Mouse (Mus musculus): Measurements from ENCODE around the gene Ihh. TPM values are rescaled to one million over a fixed set of nuclear protein-coding genes. Genes with fewer than 3 reads are reported as not detected.

Gene Ihh
- polyA plus RNA-seq, 1 experiment from 2014 or later, result not detected

DNA sequence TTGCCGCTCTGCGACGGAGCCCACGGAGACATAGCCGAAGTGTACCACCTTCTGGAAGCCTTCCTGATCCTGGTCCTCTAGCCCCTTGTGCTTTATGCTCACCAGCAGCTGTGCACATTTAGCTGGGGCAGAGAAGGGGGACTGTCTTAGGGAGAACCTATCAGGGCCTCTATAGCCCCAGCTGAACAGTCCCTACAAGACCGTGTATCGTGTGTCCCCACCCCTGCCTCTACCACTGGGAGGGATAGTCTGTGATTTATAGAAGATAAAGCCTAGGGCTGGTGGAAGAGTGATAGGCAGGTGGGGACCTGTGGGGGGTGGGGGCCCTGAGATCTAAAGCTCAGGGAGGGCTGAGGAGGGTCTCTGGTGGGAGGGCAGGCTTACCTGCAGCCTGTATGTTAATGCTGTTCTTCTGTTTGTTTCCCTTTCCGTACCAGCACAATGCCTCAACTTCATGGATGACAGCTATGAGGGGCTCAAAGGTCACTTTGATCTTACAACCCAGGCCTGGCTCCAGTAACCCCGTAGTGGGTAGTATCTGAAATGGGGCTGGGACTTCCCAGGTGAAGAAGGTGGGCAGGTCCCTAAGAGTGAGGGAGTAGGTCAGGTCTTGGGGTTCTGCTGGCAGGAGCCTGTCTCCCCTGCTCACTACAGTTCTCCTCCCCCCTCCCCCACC is 23.7 kb downstream of the Ihh start:
- WGBS, result 76% methylated on average over 9 of the region's 9 CpGs
- no peak overlapping the region for H3K9ac ChIP-seq (ENCODE audit: low read length)
- no peak overlapping the region for H3K4me2 ChIP-seq (ENCODE audit: low read depth)
- H3K27ac ChIP-seq (ENCODE audit: low read depth, low read length), result no peak overlapping the region
- ATAC-seq (ENCODE audit: insufficient read depth, low FRiP score, low TSS enrichment) (no peak), DNase-seq (ENCODE audit: low spot score) (no peak)
- no peaks in the 10 kb centered on the region for H3K36me3 ChIP-seq (ENCODE audit: control insufficient read depth, insufficient read depth, low read length)
- no peak overlapping the region for H3K4me3 ChIP-seq (ENCODE audit: low read depth, low read length)
- no peaks in the 10 kb centered on the region for H3K9me3 ChIP-seq (ENCODE audit: control insufficient read depth, low read length)
- no peaks in the 10 kb centered on the region; the same call in 1 of the 2 replicates for H3K27me3 ChIP-seq (ENCODE audit: control insufficient read depth, insufficient read depth, low read length)
- no peaks in the 10 kb centered on the region for H3K4me1 ChIP-seq (ENCODE audit: control insufficient read depth, insufficient read depth, low read length)

DNA sequence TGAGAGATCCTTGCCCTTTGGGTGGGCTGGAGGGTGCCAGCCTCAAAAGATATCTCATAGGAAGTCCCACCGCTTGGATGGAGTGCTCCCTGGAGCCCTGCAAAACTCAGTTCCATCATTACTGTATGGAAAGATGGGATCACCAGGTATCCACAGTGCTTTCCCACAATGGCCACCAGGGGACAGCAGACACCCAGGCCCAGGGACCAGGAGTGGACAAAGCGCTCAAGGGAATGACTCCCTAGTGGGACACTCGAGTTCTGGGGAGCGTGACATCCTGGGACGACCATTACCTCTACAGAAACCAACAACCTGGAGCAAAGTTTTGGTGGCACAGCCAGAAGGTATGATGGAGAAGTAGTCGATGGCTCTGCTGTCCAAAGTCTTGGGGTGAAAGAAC is 24.8 kb downstream of the Ihh start:
- no peak for ATAC-seq (ENCODE audit: insufficient read depth, low FRiP score, low TSS enrichment)
- DNase-seq (ENCODE audit: low spot score), result peak; percentile 58
- Histone ChIP-seq H3K27me3 (ENCODE audit: control insufficient read depth, insufficient read depth, low read length) (no peaks in the 10 kb centered on the region; the same call in 1 of the 2 replicates), H3K4me3 (ENCODE audit: low read depth, low read length) (no peak overlapping the region), H3K9me3 (ENCODE audit: control insufficient read depth, low read length) (no peaks in the 10 kb centered on the region), H3K9ac (ENCODE audit: low read length) (no peak overlapping the region), H3K4me1 (ENCODE audit: control insufficient read depth, insufficient read depth, low read length) (no peaks in the 10 kb centered on the region), H3K36me3 (ENCODE audit: control insufficient read depth, insufficient read depth, low read length) (no peaks in the 10 kb centered on the region), H3K4me2 (ENCODE audit: low read depth) (no peak overlapping the region), H3K27ac (ENCODE audit: low read depth, low read length) (no peak overlapping the region)
- WGBS, result 35% methylated on average over 6 of the region's 6 CpGs

DNA sequence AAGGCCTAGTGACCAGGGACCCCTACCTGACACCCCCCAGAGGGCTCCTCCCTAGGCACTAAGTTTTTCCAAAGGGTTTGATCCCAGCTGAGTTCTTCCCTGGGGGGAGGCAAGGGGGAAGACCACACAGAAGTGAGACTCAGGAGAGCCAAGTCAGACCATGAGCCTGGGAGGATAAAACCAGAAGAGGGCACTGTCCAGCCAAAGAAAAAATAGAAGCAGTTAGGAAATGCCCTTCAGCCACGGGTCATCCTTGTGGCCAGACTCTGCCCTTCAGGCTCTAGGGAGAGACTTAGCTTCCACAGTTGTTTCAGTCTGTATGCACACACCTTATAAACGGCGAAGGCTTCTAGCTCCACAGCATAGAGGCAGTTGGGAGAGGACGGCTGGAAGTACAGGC is 27.0 kb downstream of the Ihh start:
- Histone ChIP-seq H3K4me1 (ENCODE audit: control insufficient read depth, insufficient read depth, low read length) (no peaks in the 10 kb centered on the region), H3K4me2 (ENCODE audit: low read depth) (no peak overlapping the region), H3K4me3 (ENCODE audit: low read depth, low read length) (no peak overlapping the region), H3K27me3 (ENCODE audit: control insufficient read depth, insufficient read depth, low read length) (no peaks in the 10 kb centered on the region; the same call in 1 of the 2 replicates), H3K27ac (ENCODE audit: low read depth, low read length) (no peak overlapping the region), H3K36me3 (ENCODE audit: control insufficient read depth, insufficient read depth, low read length) (no peaks in the 10 kb centered on the region), H3K9me3 (ENCODE audit: control insufficient read depth, low read length) (no peaks in the 10 kb centered on the region), H3K9ac (ENCODE audit: low read length) (no peak overlapping the region)
- WGBS, result 62% methylated on average over 4 of the region's 4 CpGs
- ATAC-seq (ENCODE audit: insufficient read depth, low FRiP score, low TSS enrichment), result no peak
- no peak for DNase-seq (ENCODE audit: low spot score)

DNA sequence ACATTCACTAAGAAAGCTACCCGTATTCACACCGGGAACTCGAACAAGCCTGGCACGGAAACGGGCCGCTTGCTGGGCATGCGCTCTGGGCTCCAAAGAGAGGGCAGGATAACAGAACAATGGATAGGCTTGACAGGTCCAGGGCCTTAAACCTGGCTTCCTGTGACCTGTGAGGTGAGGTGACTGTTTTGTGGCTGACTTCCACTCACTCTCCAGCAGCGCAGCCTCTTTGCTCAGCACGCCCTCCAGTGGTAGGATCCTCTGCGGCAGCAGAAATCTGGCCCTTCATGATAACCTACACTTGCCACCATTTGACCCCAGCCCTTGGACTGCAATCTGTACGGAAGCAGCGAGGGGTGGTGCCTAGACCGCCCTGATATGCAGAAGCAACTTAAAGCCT is 35.8 kb downstream of the Ihh start:
- H3K36me3 ChIP-seq (ENCODE audit: control insufficient read depth, insufficient read depth, low read length), result no peaks in the 10 kb centered on the region
- H3K4me3 ChIP-seq (ENCODE audit: low read depth, low read length), result no peak overlapping the region
- ATAC-seq (ENCODE audit: insufficient read depth, low FRiP score, low TSS enrichment) (no peak), DNase-seq (ENCODE audit: low spot score) (no peak)
- no peaks in the 10 kb centered on the region for H3K27me3 ChIP-seq (ENCODE audit: control insufficient read depth, insufficient read depth, low read length)
- no peaks in the 10 kb centered on the region for H3K4me1 ChIP-seq (ENCODE audit: control insufficient read depth, insufficient read depth, low read length)
- no peak overlapping the region for H3K4me2 ChIP-seq (ENCODE audit: low read depth)
- H3K9ac ChIP-seq (ENCODE audit: low read length), result no peak overlapping the region
- H3K9me3 ChIP-seq (ENCODE audit: control insufficient read depth, low read length), result no peaks in the 10 kb centered on the region
- 27% methylated on average over 13 of the region's 13 CpGs for WGBS
- no peak overlapping the region for H3K27ac ChIP-seq (ENCODE audit: low read depth, low read length)

GRCm38 (mm10) chr1:74902191-74902590 is 49.3 kb downstream of the Ihh start:
- H3K4me3 ChIP-seq (ENCODE audit: low read depth, low read length), result no peak overlapping the region
- 16% methylated on average over 6 of the region's 6 CpGs for WGBS
- no peak overlapping the region for H3K27ac ChIP-seq (ENCODE audit: low read depth, low read length)
- no peak for ATAC-seq (ENCODE audit: insufficient read depth, low FRiP score, low TSS enrichment)
- no peak overlapping the region for H3K4me2 ChIP-seq (ENCODE audit: low read depth)
- H3K9me3 ChIP-seq (ENCODE audit: control insufficient read depth, low read length), result no peaks in the 10 kb centered on the region
- H3K36me3 ChIP-seq (ENCODE audit: control insufficient read depth, insufficient read depth, low read length), result no peaks in the 10 kb centered on the region
- H3K4me1 ChIP-seq (ENCODE audit: control insufficient read depth, insufficient read depth, low read length), result 0 out of 2 replicates have a peak, but pooled peaks cover 2% of the 10 kb centered on the region
- H3K9ac ChIP-seq (ENCODE audit: low read length), result no peak overlapping the region
- DNase-seq (ENCODE audit: low spot score), result no peak
- H3K27me3 ChIP-seq (ENCODE audit: control insufficient read depth, insufficient read depth, low read length), result peaks cover 55% of the 10 kb centered on the region

GRCm38 (mm10) chr1:74901686-74902085 is 49.8 kb downstream of the Ihh start:
- H3K27ac ChIP-seq (ENCODE audit: low read depth, low read length), result no peak overlapping the region
- WGBS, result 5% methylated on average over 3 of the region's 3 CpGs
- H3K4me1 ChIP-seq (ENCODE audit: control insufficient read depth, insufficient read depth, low read length), result 0 out of 2 replicates have a peak, but pooled peaks cover 2% of the 10 kb centered on the region
- H3K4me2 ChIP-seq (ENCODE audit: low read depth), result no peak overlapping the region
- no peak for ATAC-seq (ENCODE audit: insufficient read depth, low FRiP score, low TSS enrichment)
- H3K4me3 ChIP-seq (ENCODE audit: low read depth, low read length), result no peak overlapping the region
- no peaks in the 10 kb centered on the region for H3K9me3 ChIP-seq (ENCODE audit: control insufficient read depth, low read length)
- peaks cover 60% of the 10 kb centered on the region for H3K27me3 ChIP-seq (ENCODE audit: control insufficient read depth, insufficient read depth, low read length)
- no peak overlapping the region for H3K9ac ChIP-seq (ENCODE audit: low read length)
- no peaks in the 10 kb centered on the region for H3K36me3 ChIP-seq (ENCODE audit: control insufficient read depth, insufficient read depth, low read length)
- DNase-seq (ENCODE audit: low spot score), result peak; percentile 67

DNA sequence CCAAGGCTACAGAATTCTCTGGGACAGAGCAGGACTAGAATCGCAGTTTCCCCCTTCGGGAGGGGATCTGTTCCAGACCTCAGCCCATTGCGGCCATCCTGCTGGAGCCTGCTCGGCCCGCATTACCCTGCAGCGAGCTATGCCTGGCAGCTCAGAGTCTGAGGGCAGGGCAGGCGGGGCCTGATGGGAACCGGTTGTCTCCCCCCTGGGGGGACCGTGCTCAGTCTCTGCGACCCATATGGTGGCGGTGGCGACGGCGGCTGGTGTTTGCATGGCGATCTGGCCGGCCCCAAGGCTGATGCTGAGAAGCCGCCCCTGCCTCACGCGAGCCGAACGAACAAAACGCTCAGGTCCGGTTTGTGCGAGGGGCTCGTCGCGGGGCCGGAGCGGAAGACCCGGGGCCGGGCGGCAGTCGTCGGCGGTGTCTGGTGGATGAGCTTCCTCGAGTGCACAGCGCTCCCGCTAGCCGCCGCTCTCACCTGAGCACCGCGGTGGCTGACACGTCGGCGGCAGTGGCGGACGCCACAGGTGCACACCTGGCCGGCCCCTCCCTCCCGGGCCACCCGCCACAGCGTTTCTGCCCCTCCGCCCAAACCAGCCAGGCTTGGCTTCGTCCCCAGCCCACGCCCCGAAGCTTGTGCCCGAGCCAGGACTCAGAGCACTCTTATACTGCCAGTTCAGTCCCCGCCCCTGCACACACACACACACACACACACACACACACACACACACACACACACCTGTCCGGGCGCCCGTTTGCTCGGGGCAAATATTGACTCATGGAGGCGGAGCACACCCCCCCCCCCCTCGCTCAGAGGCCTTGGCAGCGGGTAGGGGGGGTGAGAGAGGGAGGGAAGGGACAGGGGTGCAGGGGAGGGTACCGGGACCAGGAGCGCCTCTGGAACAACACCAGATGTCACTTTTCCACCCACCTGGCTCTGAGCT is 50.9 kb downstream of the Ihh start:
- no peaks in the 10 kb centered on the region for H3K36me3 ChIP-seq (ENCODE audit: control insufficient read depth, insufficient read depth, low read length)
- H3K27me3 ChIP-seq (ENCODE audit: control insufficient read depth, insufficient read depth, low read length), result peaks cover 70% of the 10 kb centered on the region
- H3K4me2 ChIP-seq (ENCODE audit: low read depth), result peak overlapping the region; percentile 45
- no peak for DNase-seq (ENCODE audit: low spot score)
- no peaks in the 10 kb centered on the region for H3K9me3 ChIP-seq (ENCODE audit: control insufficient read depth, low read length)
- ATAC-seq (ENCODE audit: insufficient read depth, low FRiP score, low TSS enrichment), result peak; percentile 54; the same call in 1 of the 2 replicates
- no peak overlapping the region for H3K27ac ChIP-seq (ENCODE audit: low read depth, low read length)
- no peak overlapping the region for H3K9ac ChIP-seq (ENCODE audit: low read length)
- under 1% methylated on average over 54 of the region's 66 CpGs for WGBS
- H3K4me1 ChIP-seq (ENCODE audit: control insufficient read depth, insufficient read depth, low read length), result 0 out of 2 replicates have a peak, but pooled peaks cover 2% of the 10 kb centered on the region
- H3K4me3 ChIP-seq (ENCODE audit: low read depth, low read length), result peak overlapping the region; percentile 2

DNA sequence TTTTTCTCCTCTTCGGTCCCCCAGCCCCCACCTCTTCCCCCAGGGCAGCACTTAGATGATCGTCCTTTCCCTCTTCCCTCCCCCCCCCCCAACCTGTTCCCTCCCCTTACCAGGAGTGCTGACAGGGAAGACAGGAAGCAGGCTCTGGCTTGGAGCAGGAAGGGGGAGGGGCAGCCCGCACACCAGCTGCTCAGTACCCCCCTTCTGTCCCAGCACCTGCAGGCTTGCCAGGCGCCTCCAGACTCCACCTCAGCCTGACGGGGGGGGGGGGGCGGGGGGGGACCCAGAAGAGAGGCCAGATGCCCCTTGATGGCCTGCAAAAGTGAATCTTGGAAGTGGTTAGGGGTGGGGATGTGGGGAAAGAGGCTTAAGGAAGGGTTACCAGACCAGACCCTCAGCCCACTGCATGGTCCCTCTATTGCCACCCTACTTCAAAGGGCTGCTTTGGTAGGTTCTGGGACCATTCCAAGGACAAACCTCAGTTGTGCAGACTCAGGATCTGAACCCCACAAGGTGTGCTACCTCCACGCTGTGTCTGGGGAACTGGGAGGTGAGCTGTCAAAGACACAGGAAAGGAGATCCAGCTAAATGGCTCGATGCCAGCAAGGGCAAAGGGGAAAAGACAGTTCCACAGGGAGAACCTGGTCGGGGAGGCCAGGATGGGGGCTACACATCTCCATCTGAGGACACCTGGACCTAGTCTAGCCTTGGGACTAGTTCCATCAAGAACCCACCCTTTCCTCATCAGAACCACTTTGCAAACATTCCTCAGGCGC is 52.6 kb downstream of the Ihh start:
- Histone ChIP-seq H3K9me3 (ENCODE audit: control insufficient read depth, low read length) (no peaks in the 10 kb centered on the region), H3K9ac (ENCODE audit: low read length) (no peak overlapping the region), H3K4me2 (ENCODE audit: low read depth) (no peak overlapping the region), H3K4me1 (ENCODE audit: control insufficient read depth, insufficient read depth, low read length) (0 out of 2 replicates have a peak, but pooled peaks cover 2% of the 10 kb centered on the region), H3K36me3 (ENCODE audit: control insufficient read depth, insufficient read depth, low read length) (no peaks in the 10 kb centered on the region), H3K27me3 (ENCODE audit: control insufficient read depth, insufficient read depth, low read length) (peaks cover 85% of the 10 kb centered on the region), H3K4me3 (ENCODE audit: low read depth, low read length) (no peak overlapping the region), H3K27ac (ENCODE audit: low read depth, low read length) (no peak overlapping the region)
- no peak for DNase-seq (ENCODE audit: low spot score)
- WGBS, result 8% methylated on average over 7 of the region's 10 CpGs
- ATAC-seq (ENCODE audit: insufficient read depth, low FRiP score, low TSS enrichment), result no peak

All from neural tube, embryonic 11.5 days (tissue).